Mouse (Mus musculus): ENCODE results near the gene Taf1c.

- TF ChIP-seq GATA1 (IDR thresholded peaks at IDR 0.05; ENCODE audit: low read length) (no peak), TAL1 (IDR thresholded peaks at IDR 0.05; ENCODE audit: low read length) (no peak)
These were observed 34.8 kb upstream of the Taf1c start for GRCm38 (mm10) chr8:119639798-119640197.

Measured in erythroblast, embryonic 14.5 days (primary cell).